Mouse (Mus musculus) thymus, postnatal 14 days (tissue): ENCODE results near the gene Gm13695.
A peak's percentile ranks its signal among the peaks of the same experiment; 100 is the strongest.
"Not testable (repeated sequence)": the region's sequence is repeated elsewhere in the genome, so short reads cannot be mapped to it uniquely, and the experiment has no call there.

Source experiments
- DNase-seq: peaks from one replicate; pipeline ENCODE4 v3.0.0; 2021

The Gm13695 gene

GRCm38 (mm10) chr2:83967013-83967412 lies at the start of gene Gm13695:
Gene Gm13695 (plus strand): TSS chr2:83967313.
- not testable (repeated sequence) for DNase-seq

DNA sequence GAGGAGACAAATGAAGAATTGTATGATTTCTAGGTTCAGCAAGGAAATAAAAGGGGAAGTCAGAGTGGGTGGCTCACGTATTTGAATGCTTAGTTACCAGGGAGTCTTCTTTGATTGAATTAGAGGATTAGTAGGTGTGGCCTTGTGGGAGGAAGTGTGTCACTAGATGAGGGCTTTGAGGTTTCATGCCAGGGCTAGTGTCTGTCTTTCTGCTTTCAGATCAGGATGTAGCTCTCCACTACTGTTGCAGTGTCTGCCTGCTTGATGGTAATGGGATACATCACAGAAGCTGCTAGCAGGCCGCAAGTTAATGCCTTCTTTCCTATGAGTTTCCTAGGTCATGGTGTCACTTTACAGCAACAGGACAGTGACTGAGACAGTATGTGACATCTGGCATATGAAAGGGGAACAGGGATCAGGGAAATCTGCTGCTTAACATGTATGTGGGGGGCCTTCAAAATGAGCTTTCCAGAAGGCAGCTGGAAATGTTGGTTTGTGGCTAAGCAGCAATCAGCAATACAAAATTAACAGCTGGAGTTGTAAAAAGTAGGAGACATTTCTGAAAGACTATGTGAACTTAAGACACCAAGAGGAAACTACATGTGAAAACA lies 37.5 kb upstream of the Gm13695 start:
- DNase-seq = peak; percentile 9

DNA sequence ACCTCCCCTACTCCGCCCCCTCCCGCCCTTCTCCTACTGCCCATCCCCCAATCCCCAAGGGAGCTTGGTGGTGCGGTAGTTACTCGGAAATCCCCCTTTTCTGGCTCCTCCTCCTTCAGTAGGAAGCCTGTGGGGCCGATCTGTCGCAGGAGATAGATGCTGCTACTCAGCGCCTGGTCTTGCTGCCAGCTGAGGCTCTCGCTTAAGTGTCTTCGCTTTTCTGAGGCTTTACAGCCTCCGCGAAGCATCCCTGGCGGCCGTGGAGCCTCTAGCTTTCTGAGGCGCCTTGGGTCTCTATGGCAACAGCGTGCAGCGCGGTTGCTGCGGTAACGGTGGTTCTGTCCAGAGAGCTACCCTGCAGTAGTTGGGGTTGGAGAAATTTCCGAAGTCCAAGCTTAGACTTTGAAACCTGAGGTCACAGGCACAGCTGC lies 26.2 kb upstream of the Gm13695 start, which contains the start of gene Zswim2:
TSS of gene Zswim2 (minus strand) at position 298 of the 431 bp plus-strand sequence.
- peak; percentile 26 for DNase-seq

DNA sequence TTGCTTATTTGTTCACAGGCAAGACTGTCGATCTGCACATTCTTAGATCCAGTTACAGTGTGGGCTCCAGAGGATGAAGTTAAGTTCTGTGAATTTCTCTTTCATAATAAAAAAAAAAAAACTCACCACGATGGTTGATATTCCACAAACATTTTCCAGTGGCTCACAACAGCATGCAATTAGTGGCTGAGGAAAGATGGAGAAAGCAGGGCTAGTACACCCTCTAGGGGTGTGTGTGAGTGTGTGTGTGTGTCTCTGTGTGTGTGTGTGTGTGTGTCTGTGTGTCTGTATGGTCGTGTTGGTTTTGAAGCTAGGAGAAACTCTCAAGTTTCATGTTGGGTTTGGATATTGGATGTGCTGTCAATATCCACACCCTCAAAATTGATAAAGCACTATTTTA lies 25.7 kb upstream of the Gm13695 start:
- no peak for DNase-seq

DNA sequence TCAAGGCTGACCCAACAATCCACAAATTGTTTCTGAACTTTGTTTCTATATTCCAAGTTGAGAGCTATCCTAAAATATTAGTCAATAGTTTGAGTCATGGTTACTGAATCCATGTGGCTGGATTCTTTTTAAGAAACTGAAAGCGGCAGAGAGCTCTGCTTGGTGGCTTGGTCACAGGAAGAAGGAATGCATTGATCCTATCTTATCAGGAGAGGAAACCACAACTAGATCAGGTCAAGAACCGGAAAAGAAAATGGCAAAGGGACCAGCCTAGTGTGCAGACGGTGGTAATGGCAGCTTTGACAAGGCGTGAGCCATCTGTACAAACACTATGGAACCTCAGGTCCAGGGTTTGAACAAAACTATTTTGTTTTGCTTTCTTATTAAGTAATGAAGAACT lies 25.3 kb upstream of the Gm13695 start:
- DNase-seq = no peak

GRCm38 (mm10) chr2:83955393-83955792 lies 11.7 kb upstream of the Gm13695 start, which contains the start of gene Gm13698:
Gene Gm13698 (plus strand): TSS chr2:83955693.
- not testable (repeated sequence) for DNase-seq

GRCm38 (mm10) chr2:83961203-83961602 lies 5.9 kb upstream of the Gm13695 start, which contains the start of gene Gm13693:
Gene Gm13693 (plus strand): TSS chr2:83961503.
- DNase-seq = not testable (repeated sequence)

DNA sequence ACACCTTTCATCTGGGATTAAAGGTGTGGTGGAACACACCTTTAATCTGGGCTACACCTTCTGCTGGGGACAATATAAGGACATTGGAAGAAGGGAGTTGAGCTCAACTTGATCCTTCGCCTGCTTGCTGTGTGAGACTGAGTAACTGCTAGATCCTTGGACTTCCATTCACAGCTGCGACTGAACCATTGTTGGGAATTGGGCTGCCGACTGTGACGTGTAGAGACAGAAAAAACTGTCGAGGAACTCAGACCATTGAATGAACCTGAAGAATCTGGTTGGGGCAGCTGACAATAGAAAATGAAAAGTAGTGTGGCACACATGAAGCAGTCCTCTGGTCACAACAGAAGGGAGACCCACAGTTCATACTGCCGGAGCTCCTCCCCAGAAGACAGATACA lies 5.7 kb downstream of the Gm13695 start, which contains the start of gene Gm13696:
TSS of gene Gm13696 (plus strand) at position 301 of the 400 bp plus-strand sequence.
- not testable (repeated sequence) for DNase-seq

GRCm38 (mm10) chr2:83978633-83979032 lies 11.5 kb downstream of the Gm13695 start, which contains the start of gene Gm13694:
Gene Gm13694 (plus strand): TSS chr2:83978933.
- DNase-seq = not testable (repeated sequence)

DNA sequence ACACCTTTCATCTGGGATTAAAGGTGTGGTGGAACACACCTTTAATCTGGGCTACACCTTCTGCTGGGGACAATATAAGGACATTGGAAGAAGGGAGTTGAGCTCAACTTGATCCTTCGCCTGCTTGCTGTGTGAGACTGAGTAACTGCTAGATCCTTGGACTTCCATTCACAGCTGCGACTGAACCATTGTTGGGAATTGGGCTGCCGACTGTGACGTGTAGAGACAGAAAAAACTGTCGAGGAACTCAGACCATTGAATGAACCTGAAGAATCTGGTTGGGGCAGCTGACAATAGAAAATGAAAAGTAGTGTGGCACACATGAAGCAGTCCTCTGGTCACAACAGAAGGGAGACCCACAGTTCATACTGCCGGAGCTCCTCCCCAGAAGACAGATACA lies 17.3 kb downstream of the Gm13695 start, which contains the start of gene Gm13697:
TSS of gene Gm13697 (plus strand) at position 301 of the 400 bp plus-strand sequence.
- not testable (repeated sequence) for DNase-seq

DNA sequence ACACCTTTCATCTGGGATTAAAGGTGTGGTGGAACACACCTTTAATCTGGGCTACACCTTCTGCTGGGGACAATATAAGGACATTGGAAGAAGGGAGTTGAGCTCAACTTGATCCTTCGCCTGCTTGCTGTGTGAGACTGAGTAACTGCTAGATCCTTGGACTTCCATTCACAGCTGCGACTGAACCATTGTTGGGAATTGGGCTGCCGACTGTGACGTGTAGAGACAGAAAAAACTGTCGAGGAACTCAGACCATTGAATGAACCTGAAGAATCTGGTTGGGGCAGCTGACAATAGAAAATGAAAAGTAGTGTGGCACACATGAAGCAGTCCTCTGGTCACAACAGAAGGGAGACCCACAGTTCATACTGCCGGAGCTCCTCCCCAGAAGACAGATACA lies 23.1 kb downstream of the Gm13695 start, which contains the start of gene Gm13691:
TSS of gene Gm13691 (plus strand) at position 301 of the 400 bp plus-strand sequence.
- DNase-seq = not testable (repeated sequence)

DNA sequence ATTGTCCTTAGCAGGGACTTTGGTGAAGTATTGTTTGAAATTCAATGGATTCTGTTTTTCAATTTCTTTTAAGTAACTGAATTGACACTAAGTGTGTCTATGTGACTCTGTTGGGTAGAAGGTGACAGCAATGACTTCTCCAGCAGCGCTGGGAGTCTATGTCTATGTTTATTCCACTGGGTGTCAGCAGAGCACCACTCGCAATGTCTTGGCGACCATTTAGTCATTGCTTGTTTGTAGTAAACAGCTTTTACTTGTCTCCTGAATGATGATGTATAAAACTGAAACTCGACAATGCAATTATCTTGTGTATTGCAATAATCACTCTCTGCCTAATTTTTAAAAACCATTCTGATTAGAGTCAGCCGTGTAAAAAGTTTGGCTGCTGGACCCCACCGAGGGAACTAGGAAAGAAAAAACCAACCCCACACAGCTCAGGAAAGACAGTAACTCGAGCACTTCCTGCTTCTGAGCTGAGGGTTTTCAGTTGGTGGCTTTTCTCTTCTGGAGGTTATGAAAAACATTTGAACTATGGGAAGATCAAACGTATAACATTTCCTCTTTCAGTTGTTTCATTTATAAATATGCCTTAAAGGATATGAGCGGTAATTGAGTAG lies 26.6 kb downstream of the Gm13695 start:
- DNase-seq = peak; percentile 66

GRCm38 (mm10) chr2:83994526-83994925 lies 27.4 kb downstream of the Gm13695 start:
- peak; percentile 59 for DNase-seq

DNA sequence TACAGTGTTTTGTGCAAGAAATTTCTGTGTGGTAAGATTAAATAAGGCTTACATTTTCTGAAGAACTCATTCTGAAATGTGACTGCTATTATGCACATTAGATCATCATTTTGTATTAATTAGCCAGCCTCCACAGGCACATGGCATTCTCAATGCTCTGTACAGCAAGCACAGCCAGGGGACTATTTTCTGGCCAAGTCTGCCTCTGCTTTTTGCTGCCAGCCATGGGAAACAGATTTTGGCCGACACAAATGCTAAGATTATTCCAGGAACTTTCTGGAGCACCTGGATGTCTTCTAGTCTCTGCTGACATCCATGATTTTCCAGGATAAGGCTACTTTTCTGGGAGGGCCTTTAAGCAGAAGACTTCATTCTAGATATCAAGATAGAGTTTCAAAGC lies 41.8 kb downstream of the Gm13695 start:
- DNase-seq = no peak

GRCm38 (mm10) chr2:84009818-84010217 lies 42.7 kb downstream of the Gm13695 start:
- DNase-seq = no peak

- no peak for DNase-seq
Observed at GRCm38 (mm10) chr2:84014572-84014971, 47.5 kb downstream of the Gm13695 start.

GRCm38 (mm10) chr2:84016291-84016690 lies 49.2 kb downstream of the Gm13695 start:
- peak; percentile 25 for DNase-seq

GRCm38 (mm10) chr2:84018330-84018729 lies 51.2 kb downstream of the Gm13695 start:
- no peak for DNase-seq
